Mouse (Mus musculus) ES-Bruce4 (cell line): ENCODE measurements at regions not wholly inside any gene's neighbourhood (a gene's known extent, or its start where the extent isn't known, plus 50 kb on each side); places are given as distances from the start of the nearest gene placed in this dataset.

Source experiments
- CTCF ChIP-seq: IDR thresholded peaks from one replicate; pipeline ENCODE4 v1.8.1; 2011; ENCODE audit warnings: low read depth, low read length
- EP300 ChIP-seq: IDR thresholded peaks from 2 replicates; pipeline ENCODE4 v1.6.1; 2011; ENCODE audit warnings: low read depth, low read length; ENCODE audit not compliant: insufficient read depth
- POLR2A ChIP-seq: IDR thresholded peaks from one replicate; pipeline ENCODE4 v1.8.1; 2011; ENCODE audit warnings: low read length; ENCODE audit not compliant: insufficient read depth

GRCm38 (mm10) chr10:111365011-111365410 lies 66.5 kb downstream of the Bbs10 start:
- TF ChIP-seq POLR2A: no peak
- TF ChIP-seq CTCF: no peak
- no peak for TF ChIP-seq EP300
